Mouse (Mus musculus) right cerebral cortex, postnatal 36 days (tissue): ENCODE data around the gene Lekr1.

ENCODE experiments used
- DNase-seq, 2 experiments: peaks; one replicate each; pipeline ENCODE4 v3.0.0; 2022; ENCODE audit warnings: low spot score in 2 of 2, mixed read lengths in 1 of 2

The Lekr1 gene

DNA sequence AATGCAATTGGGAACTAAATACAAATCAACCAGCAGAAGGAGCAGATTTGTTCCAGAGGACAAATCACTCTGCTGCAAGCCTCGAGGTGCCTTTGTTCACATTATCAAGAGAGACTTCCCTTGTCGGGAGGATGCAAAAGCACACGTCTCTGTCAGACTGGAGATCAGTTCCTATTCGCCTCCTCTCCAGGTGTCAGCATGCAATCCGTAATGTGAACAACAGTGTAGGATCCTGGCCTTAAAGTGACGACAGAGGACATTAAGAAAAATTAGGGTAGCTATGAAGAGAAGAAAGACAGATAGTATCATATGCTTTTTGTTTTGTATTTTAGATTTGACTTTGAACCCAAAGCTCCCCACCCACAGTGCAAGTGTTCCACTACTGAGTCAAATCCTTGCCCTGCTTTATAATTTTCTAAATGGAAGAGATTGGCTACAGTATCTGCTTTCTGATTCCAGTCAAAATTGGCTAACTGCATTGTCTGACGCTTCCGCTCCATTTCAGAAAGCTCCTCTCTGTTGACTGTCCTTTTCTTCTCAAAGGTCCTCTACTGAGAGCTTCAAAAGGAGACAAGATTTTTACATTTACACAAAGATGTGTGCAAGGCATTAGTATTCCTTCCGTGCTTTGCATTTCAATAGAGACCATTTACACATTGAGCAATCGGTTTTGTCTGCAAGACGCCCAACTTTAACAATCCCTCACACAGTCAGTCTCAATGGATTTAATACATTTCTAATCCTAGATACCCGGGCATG, 8.9 kb upstream of the Lekr1 start:
- no peak for DNase-seq

DNA sequence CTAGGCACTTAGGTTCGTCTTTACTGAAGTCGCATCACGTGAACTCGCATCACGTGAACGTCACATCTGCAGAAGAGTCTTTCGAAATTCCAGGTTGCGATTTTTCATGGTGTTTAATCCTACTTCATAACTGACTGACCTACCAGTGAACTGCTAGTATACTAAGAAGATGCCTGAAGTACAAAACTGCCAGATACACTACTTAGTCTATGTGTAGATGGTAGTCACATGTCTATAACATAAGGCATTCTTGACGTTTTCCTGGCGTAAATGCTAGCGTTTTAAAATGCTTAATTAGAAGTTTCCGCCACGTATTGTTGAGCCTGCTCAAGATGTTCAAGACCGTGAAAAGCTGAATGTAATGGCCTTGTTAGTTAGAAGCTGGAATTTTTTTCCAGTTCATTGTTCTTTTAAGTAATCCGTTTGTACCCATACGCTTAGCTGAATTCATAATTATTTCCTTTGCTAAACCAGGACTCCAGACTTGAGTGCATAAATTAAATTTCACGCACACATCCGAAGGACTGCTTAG, 7.9 kb upstream of the Lekr1 start:
- DNase-seq: no peak

DNA sequence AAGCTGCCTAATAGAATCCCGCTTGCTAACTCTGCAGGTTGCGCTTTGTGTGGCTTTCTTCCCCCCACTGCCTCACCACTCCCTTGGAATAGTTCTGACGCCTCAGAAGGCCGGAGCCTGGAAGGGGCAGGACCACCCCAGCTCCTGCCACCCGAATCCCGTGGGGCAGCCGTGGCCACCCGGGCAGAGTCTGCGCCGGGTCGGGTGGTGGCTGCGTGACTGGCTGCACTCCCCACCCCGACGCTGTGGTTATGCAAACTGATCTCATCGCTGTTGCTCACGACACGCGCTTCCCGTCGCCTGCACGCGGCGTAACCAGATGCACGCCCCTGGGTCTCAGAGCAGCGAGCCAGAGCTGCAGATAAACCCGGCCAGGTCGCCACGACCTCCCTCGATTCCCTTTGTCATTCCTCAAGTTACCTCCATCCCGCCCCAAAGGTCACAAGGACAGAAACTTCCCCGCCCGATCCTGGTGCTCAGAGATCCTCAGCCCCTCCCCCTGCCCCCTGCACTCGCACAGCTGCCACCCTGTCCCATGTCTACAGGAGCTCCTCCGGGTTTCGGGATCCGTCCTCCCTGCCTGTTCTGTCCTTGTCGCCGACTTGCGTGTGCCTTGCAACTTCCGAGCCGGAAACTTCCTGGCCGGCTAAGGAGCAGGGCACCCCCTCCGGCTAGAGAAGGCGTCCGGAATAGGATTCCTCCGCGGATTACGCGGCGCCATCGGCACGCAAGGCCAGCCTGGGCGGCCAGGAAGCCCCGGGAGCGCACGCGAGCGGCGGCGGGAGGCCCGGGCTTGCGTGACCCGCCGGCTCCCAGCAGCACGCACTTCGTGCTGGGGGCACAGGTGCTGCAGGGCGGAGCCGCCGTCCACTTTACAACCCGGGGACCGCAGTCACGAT, 7.1 kb upstream of the Lekr1 start:
- DNase-seq: peak; percentile 74 to 77

DNA sequence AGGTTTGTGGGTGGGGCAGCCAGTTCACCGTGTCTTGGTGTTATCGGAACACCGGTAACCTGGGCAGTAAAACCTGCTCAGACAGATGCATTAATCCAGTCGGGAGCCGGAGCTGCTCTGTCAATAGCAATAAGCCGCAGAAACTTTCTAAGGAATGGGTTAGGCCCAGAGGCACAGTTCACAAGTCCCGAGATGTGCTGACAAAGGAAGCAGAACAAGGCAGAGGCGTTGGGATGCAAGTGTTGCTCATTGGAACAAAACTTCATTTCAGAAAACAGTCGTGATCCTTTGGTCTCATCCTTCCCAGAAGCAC, 6.5 kb upstream of the Lekr1 start:
- DNase-seq: peak in 1 of 2 experiments; percentile 26

DNA sequence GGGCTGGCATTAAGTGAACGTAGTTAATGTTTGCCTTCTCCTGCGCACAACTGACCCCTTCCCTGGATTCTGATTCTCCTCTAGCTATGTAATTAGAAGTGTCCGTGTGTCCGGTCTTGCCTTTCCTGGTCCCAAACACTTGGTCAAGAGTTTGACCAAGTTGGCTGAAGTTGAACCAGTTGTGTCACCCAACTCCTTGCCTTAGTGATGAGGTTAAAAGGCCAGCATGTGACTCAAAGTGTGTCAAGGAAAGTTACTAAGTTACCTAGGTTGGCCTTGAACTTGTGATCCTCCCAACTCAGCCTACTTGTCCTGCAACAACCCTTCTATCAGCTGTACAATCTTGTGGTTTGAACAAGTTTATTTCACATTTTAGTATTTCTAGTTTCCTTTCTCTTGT, 5.7 kb upstream of the Lekr1 start:
- no peak for DNase-seq

DNA sequence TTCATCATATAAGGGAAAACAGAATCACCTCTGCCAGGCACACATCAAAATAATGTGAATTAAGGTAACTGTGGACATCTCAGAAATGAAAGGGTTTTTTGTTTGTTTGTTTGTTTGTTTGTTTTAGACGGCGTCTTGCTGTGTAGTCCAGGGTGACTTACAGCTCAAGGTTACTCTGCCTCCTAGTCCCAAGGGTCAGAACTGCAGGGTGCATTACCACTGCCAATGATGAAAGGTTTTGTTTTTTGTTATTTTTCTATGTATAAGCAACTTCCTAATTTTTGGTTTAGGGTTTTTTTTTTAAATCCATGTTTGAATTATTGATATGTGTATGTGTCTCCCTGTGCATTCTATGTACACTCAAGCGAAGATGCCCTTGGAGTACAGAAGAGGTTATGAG, 4.3 kb upstream of the Lekr1 start:
- DNase-seq: no peak

DNA sequence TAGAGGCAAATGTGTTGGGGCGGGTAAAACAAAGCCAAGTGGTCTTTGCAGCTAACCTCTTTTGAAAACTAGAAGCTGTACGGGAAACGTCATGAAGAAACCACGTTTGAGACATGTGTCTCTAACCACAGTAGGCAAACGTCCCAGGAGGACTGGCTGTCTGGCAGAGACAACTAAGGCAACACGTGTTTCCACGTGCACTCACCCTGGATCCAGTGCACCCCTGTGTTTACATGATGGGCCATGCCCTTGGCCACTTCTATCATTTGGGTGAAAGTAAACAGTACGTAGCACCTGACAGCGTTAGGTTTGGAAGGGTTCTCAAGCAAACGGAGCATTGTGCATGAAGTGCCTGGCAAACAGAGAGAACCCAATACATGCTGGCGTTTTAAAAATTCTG, 2.9 kb upstream of the Lekr1 start:
- no peak for DNase-seq

DNA sequence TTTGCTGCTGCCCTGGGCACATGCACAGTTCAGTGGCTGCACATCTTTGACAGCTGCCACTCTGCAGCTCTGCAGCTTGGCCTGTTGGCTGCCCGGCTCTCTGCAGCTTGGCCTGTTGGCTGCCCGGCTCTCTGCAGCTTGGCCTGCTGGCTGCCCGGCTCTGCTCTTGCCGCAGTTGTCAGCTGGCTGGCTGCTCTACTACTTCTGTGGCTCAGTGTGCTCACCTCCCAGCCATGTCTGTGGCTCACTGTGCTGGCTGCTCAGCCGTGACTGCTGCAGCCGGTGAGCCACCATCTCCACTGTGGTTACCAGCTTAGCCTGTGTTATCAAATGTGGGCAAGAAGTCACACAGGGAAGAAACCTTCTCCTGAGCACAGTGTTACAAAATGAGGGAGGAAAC, 4.2 kb downstream of the Lekr1 start:
- no peak for DNase-seq

DNA sequence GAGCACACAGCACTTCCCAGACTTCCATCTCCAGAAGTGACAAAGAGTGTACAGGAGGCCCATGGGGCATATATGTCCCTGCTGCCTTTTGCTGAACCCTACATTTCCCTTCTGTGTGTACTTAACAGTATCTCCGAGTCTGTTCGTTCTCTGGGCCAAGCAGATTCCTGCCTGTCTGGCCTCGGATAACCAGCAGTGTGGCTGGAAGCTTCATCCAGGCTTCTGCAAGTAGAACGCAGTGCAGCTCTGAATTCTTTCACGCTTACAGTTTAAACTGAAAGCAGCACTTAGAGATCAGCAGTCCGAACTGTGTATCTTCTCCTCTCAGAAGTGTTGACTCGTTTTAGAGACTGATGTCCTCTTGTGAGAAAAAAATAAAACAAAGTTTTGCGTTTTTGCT, 7.7 kb downstream of the Lekr1 start:
- no peak for DNase-seq

DNA sequence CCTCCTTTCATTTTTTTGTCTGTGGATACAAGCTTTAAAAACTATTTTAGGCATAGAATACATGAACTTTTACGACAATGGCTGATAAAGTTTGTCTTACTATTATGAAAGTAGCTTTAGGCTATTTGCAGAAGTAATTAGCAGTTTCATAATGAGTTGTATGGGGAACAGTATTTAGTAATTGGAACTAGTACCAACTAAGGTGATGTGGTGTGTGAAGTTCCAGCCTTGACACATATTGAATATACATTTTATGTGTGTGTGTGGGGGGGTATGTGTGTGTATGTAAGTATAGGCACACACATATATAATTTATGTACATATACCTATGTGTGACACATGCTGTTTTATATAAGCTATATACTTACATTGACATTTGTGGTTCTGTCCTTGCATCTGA, 14.6 kb downstream of the Lekr1 start:
- DNase-seq: no peak

DNA sequence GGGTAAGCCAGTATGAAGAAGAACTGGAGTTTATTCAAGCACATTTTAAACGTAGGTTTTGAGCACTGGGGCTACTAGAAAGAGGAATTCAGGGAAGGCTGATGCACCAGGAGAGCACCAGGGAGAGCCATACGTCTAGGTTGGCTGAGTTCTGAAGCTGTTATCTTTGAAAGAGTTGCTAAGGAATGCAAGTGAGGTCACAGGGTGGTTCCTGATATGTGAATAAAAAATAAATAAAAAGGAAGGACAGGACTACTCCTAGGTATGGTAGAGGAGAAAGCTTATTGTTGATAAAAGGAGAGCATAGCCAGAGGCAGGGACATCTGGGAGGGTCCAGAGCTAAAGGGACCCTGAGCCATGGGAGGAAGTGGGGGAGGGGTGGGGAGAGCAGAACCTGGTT, 23.7 kb downstream of the Lekr1 start:
- no peak for DNase-seq

DNA sequence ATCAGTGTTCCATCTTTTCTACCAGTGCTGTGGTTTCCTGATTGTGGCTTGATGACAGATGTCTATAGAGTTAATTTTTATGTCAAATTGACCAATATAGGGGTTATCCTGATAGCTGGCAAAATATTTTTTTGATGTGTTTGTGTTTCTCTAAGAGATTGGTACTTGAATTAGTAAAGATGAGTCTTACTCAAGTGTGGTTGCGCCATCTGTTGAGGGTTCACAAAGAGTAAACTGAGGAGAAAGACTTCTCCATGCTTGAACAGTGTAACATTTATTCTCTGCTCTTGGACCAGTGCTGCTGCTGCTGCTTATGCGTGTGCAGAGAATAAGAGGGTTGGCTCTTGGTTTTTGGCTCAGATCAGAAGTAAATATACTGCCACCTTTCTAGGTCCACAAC, 24.8 kb downstream of the Lekr1 start:
- DNase-seq: no peak

DNA sequence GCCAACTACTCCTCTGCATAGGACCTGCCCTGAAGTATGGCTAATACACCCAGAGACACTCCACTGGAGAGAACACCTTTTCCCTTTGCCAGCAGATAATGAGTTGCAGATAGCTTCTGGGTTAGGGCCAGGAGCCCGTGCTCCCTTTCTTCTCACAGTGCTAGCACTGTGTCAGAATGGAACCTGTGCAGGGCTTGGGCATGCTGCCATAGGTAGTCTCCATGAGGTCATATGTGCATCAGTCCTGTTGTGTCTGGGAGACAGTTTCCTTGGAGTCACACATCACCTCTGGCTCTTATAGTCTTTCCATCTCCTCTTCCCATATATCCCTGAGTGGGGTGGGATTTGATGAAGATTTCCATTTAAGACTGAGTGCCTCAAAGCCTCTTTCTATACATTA, 33.7 kb downstream of the Lekr1 start:
- DNase-seq: no peak

DNA sequence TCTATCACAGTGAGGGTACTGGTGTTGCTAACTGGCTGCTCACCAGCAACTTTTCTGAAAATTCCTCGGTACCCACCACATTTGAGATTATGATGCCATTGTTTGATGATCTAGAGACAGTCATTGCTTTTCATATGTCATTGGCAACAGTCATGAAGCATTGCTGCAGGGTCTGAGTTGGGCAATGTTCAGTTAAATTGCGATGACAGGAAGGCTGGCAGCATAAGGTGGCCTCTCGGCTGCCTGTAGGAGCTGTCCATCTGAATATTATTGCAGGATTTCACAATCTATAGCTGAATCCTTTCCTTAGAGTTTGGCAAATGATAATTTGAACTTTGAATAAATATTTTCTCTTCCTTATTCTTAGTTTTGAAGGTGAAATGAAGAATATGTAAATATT, 48.3 kb downstream of the Lekr1 start:
- DNase-seq: no peak

DNA sequence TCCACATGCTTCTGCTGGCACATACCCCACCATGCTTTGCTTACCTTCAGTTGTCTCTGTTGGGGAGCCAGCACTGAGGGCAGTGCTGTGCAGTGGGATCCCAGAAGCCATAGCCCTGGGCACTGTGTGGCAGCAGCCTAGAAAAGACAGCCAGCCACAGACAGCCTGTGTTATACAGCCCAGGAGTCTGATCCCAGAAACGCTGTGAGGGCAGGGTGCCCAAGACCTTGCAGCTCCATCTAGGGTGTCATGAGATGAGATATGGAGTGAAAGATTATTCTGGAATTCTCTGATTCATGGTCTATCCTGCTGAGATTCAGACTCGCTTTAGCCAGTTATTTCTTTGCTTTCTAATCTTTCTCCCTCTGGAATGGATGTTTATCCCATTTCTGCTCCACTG, 51.4 kb downstream of the Lekr1 start:
- DNase-seq: no peak

DNA sequence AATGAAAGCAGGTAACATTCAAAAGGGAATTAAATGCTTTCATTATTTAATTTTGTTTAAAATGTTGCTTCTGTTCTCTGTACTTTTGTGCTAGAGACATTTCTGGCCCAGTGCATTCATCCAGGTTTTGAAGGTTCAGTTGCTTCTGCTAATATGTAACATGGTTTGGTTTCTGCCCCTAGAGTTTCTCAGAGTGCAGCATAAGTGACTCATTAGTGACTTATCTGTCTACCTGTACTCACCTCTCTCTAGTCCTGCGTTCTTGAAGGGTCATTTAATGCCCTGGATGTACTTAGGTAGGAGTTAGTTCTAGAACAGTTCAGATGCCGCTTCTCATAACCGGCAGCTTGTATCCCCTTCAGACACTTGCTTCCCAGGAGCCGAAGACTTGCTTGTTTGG, 56.9 kb downstream of the Lekr1 start:
- DNase-seq: no peak

DNA sequence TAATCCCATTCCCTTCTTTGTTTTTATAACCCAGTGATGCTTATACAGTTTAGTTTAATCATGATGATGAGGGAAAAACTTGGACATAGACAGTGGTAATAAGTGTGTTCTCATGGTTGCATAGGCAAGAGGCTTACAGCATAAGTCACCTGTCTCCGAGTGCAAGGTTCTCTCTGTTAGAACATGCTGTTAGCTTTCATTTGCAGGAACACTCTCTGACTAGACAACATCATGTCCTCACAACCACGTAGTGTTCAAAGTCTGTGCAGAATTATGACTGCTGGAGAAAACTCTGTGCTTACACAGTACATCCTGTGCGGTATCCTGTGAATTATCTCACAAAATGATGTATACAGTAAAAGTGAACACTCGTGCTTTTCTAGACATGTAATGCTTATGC, 57.6 kb downstream of the Lekr1 start:
- no peak for DNase-seq

DNA sequence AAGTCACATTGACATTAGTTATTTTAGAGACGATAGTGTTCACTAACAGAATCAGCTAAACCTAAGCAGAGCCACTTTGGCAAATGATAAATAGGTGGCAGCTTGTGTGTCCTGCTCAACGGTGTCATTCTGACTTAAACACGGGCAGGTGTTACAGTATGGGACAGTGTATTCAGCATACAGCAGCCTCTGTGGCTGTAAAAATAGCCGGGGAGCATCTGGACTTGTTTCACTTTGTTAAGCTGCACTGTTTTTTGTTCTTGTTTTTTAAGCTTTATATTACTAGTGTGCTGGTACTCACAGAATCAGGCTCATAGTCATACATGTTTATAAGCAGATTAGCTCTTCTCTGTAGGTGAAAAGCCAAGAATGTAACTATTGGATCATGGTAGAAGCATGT, 71.8 kb downstream of the Lekr1 start:
- DNase-seq: no peak

DNA sequence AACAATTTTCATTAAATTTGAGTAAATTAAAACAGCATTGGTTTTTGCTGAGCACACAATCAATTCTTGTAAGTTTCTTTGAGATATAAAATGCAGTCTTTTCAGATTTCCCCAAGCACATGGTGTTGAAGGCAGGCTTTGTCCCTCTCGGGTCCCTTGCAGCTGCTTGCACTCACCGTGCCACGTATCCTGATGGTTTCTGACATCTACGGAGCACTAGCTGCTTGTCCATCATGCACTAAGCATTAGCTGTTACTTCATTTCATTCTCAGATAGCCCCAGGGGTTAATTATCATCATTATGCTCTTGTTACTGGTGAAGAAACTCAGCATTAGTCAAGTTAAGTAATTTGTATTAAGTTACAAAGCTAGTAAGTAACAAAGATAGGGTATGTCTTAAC, 78.9 kb downstream of the Lekr1 start:
- DNase-seq: no peak

DNA sequence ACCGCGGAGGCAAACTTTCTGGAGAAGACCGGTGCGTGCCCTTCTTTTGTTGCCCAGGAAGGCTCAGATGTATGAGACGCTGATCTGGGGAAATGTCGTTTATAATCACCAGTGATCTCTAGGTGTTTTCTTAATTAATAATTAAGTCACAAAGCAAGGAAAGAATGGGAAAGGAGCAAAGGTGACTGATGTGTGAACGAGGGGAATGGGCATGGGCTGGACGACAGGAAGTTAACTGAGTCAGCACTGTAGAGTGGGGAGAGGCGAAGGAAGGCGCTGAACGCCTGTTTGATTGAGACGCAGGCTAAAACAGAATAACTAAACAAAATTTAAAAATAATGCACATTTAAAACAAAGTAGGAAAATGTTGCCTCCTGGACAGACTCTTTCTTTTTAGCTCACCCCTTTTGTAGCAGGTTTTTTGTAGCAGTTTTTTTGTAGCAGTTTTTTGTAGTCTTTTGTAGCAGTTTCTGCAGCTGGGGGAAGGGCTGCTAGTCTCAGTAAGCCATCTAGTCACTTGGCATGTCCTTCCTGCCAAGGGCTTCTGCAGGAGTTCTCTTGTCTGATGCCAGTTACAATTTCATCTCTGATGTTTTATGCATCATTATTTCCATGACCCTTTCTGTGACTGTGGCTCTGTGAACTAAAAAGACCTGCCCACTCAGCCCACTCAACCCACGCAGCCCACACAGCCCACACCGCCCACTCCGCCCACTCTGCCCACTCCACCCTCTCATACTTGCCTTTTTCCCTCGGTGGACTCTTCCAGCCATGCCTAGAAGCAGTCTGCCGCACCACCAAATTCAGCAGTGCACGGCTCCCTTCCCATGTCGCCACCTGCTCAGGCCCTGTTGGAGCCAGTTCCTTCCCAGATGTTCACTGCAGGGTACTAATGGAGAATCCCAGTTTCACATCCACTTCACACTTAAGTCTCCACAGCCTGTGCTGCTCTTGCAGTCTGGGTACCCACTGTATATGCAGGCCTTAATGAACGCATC, 98.8 kb downstream of the Lekr1 start:
- DNase-seq: no peak

DNA sequence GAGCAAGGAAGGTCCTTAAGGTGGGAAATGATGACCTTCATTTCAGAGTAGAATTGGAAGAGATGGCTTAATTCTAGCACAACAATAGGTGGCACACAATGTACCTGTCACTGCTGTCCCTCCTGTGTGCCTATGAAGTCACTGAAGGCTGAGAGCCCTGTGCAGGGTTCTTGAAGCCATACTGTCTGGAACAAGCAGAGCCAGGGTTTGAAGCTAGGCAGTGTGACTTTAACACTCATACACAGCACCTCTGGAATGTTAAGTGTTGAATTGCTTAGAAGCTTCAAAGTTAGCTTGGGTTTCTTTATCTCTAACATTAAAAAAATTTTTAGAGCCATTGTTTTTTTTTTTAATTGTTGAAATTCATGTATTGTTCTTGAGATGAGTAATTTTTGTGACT, 100.4 kb downstream of the Lekr1 start:
- no peak for DNase-seq
